Mouse (Mus musculus): ENCODE data around the gene Stab2. TPM values are rescaled to one million over a fixed set of nuclear protein-coding genes. Genes with fewer than 3 reads are reported as not detected.

Gene Stab2
- polyA plus RNA-seq, 1 experiment = 9.3 TPM

- H3K4me1 ChIP-seq (ENCODE audit: control insufficient read depth, insufficient read depth, low read length) = no peaks in the 10 kb centered on the region
- no peak overlapping the region for H3K27ac ChIP-seq (ENCODE audit: control insufficient read depth, insufficient read depth, low read depth, low read length, poor library complexity)
- H3K4me3 ChIP-seq (replicated peaks; ENCODE audit: control insufficient read depth, low read depth, low read length) = no peak overlapping the region
- WGBS = 76% methylated on average over 6 of the region's 6 CpGs
- TF ChIP-seq CTCF (IDR thresholded peaks at IDR 0.05; ENCODE audit: control insufficient read depth, insufficient read depth, low read length) (no peak), POLR2A (IDR thresholded peaks at IDR 0.05; ENCODE audit: borderline replicate concordance, control insufficient read depth, low read depth, low read length) (no peak)
Observed at GRCm38 (mm10) chr10:86907043-86907442, 100.8 kb downstream of the Stab2 start.

DNA sequence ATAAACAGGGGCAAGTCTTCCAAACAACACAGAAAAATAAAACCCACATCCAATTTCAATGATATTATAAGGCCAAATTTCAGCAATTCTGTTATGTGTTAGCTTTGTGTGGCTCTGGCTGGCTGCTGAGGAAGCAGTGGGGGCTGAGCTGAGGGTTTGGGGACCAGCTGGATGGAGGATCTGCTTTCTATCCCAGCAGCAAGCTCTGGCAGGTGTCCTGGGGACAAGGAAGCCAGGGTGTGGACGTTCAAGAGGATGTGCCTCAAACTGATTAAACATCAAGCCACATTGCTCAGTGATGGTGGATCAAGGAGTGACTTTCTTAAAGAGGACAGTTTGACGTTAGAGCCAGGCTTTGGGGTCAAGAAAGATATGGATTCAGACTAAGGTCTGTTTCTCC, 112.3 kb downstream of the Stab2 start:
- H3K27ac ChIP-seq (ENCODE audit: control insufficient read depth, insufficient read depth, low read depth, low read length, poor library complexity) = no peak overlapping the region
- no peak for TF ChIP-seq CTCF (IDR thresholded peaks at IDR 0.05; ENCODE audit: control insufficient read depth, insufficient read depth, low read length)
- no peak for TF ChIP-seq POLR2A (IDR thresholded peaks at IDR 0.05; ENCODE audit: borderline replicate concordance, control insufficient read depth, low read depth, low read length)
- H3K4me1 ChIP-seq (ENCODE audit: control insufficient read depth, insufficient read depth, low read length) = no peaks in the 10 kb centered on the region
- WGBS = 66% methylated on average over 2 of the region's 2 CpGs
- H3K4me3 ChIP-seq (replicated peaks; ENCODE audit: control insufficient read depth, low read depth, low read length) = no peak overlapping the region

GRCm38 (mm10) chr10:86891066-86891465, 116.8 kb downstream of the Stab2 start:
- H3K4me3 ChIP-seq (replicated peaks; ENCODE audit: control insufficient read depth, low read depth, low read length) = no peak overlapping the region
- WGBS = 85% methylated on average over 1 of the region's 1 CpGs
- no peak overlapping the region for H3K27ac ChIP-seq (ENCODE audit: control insufficient read depth, insufficient read depth, low read depth, low read length, poor library complexity)
- H3K4me1 ChIP-seq (ENCODE audit: control insufficient read depth, insufficient read depth, low read length) = no peaks in the 10 kb centered on the region
- TF ChIP-seq CTCF (IDR thresholded peaks at IDR 0.05; ENCODE audit: control insufficient read depth, insufficient read depth, low read length) (no peak), POLR2A (IDR thresholded peaks at IDR 0.05; ENCODE audit: borderline replicate concordance, control insufficient read depth, low read depth, low read length) (no peak)

GRCm38 (mm10) chr10:86890166-86890930, 117.5 kb downstream of the Stab2 start:
- 80% methylated on average over 14 of the region's 14 CpGs for WGBS
- TF ChIP-seq POLR2A (IDR thresholded peaks at IDR 0.05; ENCODE audit: borderline replicate concordance, control insufficient read depth, low read depth, low read length) (no peak), CTCF (IDR thresholded peaks at IDR 0.05; ENCODE audit: control insufficient read depth, insufficient read depth, low read length) (no peak)
- no peak overlapping the region for H3K27ac ChIP-seq (ENCODE audit: control insufficient read depth, insufficient read depth, low read depth, low read length, poor library complexity)
- no peak overlapping the region for H3K4me3 ChIP-seq (replicated peaks; ENCODE audit: control insufficient read depth, low read depth, low read length)
- H3K4me1 ChIP-seq (ENCODE audit: control insufficient read depth, insufficient read depth, low read length) = no peaks in the 10 kb centered on the region

DNA sequence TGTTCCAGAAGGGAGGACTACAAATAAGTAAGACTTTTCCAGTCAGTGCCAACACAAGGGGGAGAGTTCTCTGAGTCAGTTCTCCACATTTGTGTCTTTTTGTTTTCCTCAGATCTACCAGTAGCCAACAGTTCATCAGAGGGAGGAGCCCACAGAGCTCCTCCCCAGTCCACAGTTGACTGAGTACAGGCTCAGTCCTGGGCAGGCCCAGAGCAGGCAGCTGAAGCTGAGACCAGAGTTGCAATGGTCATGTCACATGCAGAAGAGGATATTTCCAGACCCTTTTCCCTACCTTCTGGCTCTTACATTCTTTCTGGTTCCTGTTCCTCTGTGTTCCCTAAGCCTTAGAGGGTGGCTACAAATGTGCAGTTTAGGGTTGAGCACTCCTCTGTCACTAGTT, 118.4 kb downstream of the Stab2 start:
- no peaks in the 10 kb centered on the region for H3K4me1 ChIP-seq (ENCODE audit: control insufficient read depth, insufficient read depth, low read length)
- no peak overlapping the region for H3K27ac ChIP-seq (ENCODE audit: control insufficient read depth, insufficient read depth, low read depth, low read length, poor library complexity)
- no peak for TF ChIP-seq POLR2A (IDR thresholded peaks at IDR 0.05; ENCODE audit: borderline replicate concordance, control insufficient read depth, low read depth, low read length)
- TF ChIP-seq CTCF (IDR thresholded peaks at IDR 0.05; ENCODE audit: control insufficient read depth, insufficient read depth, low read length) = no peak
- H3K4me3 ChIP-seq (replicated peaks; ENCODE audit: control insufficient read depth, low read depth, low read length) = no peak overlapping the region

- Histone ChIP-seq H3K4me3 (replicated peaks; ENCODE audit: control insufficient read depth, low read depth, low read length) (no peak overlapping the region), H3K4me1 (ENCODE audit: control insufficient read depth, insufficient read depth, low read length) (no peaks in the 10 kb centered on the region), H3K27ac (ENCODE audit: control insufficient read depth, insufficient read depth, low read depth, low read length, poor library complexity) (no peak overlapping the region)
- TF ChIP-seq CTCF (IDR thresholded peaks at IDR 0.05; ENCODE audit: control insufficient read depth, insufficient read depth, low read length) = no peak
- TF ChIP-seq POLR2A (IDR thresholded peaks at IDR 0.05; ENCODE audit: borderline replicate concordance, control insufficient read depth, low read depth, low read length) = no peak
- WGBS = 77% methylated on average over 1 of the region's 1 CpGs
Observed at GRCm38 (mm10) chr10:86886434-86886833, 121.4 kb downstream of the Stab2 start.

- TF ChIP-seq POLR2A (IDR thresholded peaks at IDR 0.05; ENCODE audit: borderline replicate concordance, control insufficient read depth, low read depth, low read length) = no peak
- no peak for TF ChIP-seq CTCF (IDR thresholded peaks at IDR 0.05; ENCODE audit: control insufficient read depth, insufficient read depth, low read length)
- Histone ChIP-seq H3K27ac (ENCODE audit: control insufficient read depth, insufficient read depth, low read depth, low read length, poor library complexity) (no peak overlapping the region), H3K4me3 (replicated peaks; ENCODE audit: control insufficient read depth, low read depth, low read length) (no peak overlapping the region), H3K4me1 (ENCODE audit: control insufficient read depth, insufficient read depth, low read length) (no peaks in the 10 kb centered on the region)
Observed at GRCm38 (mm10) chr10:86881448-86881847, 126.4 kb downstream of the Stab2 start.

DNA sequence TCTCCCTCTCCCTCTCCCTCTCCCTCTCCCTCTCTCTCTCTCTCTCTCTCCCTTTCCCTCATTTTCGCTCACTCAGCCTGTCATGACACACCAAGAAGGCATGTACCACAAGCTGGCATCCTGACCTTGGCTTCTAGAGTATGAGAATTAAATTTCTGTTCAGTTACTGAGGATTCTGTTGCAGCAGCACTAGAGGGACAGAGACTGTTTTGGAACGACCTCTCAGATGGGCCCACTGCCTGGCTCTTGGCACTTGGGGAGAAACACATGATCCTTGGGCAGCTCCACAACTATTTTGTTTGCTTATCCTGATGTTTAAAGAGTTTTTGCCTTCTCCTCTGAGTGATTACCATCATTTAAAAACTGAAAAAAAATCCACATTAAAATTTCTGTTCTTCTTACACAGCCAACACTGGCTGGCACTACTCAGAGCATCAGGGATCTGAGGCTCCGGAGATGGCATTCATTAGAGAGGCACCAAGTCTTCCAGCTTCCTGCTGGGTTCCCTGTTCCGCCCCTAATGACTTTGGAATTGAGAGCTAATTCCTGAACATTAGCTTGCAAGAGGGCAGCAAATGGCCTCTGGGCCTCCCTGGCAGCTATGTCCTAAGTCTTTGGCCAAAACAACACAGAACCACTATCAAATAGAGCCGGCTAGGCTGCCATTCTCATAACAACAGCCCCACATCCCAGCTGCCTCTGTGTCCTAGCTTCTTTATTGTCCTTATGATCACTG, 127.6 kb downstream of the Stab2 start:
- H3K4me1 ChIP-seq (ENCODE audit: control insufficient read depth, insufficient read depth, low read length) = no peaks in the 10 kb centered on the region
- WGBS = 69% methylated on average over 5 of the region's 5 CpGs

More for the DNA sequence above, 127.6 kb downstream of the Stab2 start:
- no peak overlapping the region for H3K27ac ChIP-seq (ENCODE audit: control insufficient read depth, insufficient read depth, low read depth, low read length, poor library complexity)
- no peak for TF ChIP-seq CTCF (IDR thresholded peaks at IDR 0.05; ENCODE audit: control insufficient read depth, insufficient read depth, low read length)
- no peak for TF ChIP-seq POLR2A (IDR thresholded peaks at IDR 0.05; ENCODE audit: borderline replicate concordance, control insufficient read depth, low read depth, low read length)
- H3K4me3 ChIP-seq (replicated peaks; ENCODE audit: control insufficient read depth, low read depth, low read length) = no peak overlapping the region

All from bone marrow, adult 2 months (tissue).